Mouse (Mus musculus): ENCODE measurements around the gene Evi2.

Gene Evi2

DNA sequence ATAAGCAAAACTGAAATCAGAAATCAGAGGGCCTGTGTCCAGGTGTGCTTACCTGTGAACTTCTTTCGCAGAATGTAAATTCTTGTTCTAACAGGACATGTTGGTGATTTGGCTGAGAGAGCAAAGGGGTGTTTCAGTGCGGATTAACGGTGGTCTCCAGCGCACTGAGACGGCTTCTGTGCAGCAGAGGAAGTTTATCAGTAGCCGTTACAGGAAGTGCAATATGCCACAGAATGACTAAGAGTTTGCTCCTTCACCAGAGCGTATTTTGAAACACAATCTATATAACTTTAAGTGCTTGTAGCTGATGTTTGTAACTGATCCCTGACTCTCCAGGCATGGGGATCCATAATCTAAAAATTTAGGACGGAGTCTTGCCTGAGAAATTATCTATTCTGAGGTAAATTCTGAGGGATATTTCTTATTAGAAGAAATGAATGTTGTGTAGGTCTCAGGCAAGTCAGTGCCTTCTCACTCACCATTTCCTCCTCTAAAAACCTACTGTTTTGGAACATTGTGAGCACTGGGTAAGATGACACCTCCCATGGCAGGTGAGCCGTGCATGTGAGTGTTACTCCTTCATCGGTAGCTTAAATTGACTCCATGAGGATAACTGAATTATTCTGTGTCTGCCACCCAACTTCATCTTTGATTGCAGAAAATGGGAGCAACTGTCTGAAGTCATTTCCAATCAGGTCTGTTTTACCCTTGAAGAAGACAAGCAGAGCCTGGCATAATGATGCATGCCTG lies 6.7 kb downstream of the Evi2 start, which contains the start of gene Evi2b:
Gene Evi2b (minus strand): TSS at position 203 of the 750 bp plus-strand sequence.
- DNase-seq: peak; percentile 66 to 68

GRCm38 (mm10) chr11:79522944-79523343 lies 7.4 kb downstream of the Evi2 start:
- no peak for DNase-seq

GRCm38 (mm10) chr11:79521930-79522329 lies 8.5 kb downstream of the Evi2 start:
- DNase-seq: peak; percentile 44 to 53

DNA sequence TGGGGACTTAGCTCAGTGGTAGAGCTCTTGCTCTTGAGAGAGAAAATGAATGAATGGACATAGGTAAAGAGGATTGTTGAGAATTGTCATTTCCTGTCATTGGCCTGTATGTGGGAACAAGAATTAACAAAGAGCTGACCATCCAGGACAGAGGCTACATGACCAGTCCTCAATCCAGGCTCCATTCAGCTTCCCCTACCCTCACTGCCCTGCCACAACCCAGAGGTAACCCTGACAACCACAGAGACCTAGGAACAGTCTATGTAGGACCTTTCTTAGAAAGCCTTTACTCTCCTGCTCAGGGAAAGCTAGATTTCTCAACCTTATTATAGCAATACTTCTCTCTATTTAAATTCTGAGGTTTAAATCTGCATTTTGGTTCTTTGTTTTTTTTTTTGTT lies 9.6 kb downstream of the Evi2 start:
- peak in 1 of 2 experiments; percentile 28 for DNase-seq

DNA sequence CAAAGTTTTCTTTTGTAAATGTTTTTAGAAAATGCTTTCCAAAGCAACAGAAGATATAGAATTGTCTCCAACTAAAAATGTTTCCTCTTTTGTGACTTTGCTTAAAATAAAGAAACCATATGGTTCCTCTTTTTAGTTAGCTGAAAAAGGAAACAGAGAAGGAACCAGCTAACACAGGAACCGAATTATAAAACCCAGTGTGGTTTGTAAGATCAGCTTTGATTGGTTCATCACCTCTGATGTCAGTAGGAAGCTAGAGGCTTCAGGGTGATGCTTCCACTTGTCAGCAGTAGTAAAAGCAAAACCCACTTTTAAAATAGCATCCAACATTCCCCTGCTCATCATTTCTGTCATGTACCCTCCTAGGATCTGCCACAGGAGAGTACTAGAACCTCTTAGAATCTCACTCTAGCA lies 10.5 kb downstream of the Evi2 start:
- DNase-seq: peak; percentile 60 to 70

DNA sequence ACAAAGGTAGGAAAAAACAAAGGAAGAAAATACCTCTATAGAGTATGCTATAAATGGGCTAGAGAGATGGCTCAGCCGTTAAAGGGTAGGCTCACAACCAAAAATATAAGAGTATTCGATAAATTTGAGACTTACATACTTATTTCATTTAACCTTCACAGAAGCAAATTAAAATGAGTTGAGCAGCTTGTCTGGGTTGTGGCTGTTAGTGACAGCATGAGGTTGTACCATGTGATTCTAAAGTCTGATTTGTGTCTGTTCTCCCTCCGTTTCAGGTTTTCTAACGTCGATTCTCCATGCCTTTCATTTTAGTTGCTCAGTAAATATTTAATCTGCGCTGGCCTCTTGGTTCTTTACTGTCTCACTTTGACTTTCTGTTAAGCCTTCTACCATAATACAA lies 11.1 kb downstream of the Evi2 start:
- DNase-seq: no peak

DNA sequence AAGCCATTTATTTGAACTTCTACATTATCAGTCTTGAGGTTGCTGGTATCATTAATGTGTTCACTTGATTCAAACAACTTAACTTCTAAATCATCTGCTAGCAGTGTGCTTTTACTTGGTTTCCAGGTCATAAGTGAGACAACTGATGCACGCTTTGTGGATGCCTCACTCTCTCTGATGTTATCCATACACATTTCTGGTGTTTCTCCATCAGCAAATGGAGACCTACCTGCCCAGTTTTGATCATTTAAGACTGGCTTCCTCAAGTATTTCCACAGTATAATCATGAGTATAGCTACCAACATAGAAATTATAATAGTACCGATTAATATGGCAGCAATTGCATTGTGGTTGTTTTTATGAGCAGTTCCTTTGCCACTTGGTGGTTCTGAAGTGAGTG lies 14.6 kb downstream of the Evi2 start:
- no peak for DNase-seq

- no peak for DNase-seq
These were observed 15.1 kb downstream of the Evi2 start for GRCm38 (mm10) chr11:79515331-79515730.

- no peak for DNase-seq
These were observed 18.4 kb downstream of the Evi2 start for GRCm38 (mm10) chr11:79511970-79512369.

DNA sequence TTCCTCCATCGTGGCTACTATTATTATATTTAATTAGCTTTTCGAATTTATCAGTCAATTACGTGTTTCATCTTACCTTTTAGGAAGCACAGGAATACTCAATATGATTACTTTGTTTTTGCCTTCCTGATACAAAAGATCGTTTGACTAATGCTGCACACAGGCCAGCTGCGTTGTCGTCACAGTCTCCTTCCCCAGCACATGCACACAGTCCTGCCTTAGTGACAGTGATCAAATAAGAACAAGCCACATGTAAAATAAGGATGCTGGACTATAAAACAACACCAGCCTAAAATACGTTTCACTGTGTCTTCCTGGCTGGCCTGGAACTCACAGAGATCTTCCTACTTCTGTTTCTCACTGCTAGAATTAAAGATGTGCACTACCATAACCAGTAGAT lies 25.9 kb downstream of the Evi2 start:
- DNase-seq: no peak

GRCm38 (mm10) chr11:79503845-79504244 lies 26.5 kb downstream of the Evi2 start, which contains the start of gene Omg:
Omg (minus strand) TSS chr11:79504084.
- DNase-seq: no peak

DNA sequence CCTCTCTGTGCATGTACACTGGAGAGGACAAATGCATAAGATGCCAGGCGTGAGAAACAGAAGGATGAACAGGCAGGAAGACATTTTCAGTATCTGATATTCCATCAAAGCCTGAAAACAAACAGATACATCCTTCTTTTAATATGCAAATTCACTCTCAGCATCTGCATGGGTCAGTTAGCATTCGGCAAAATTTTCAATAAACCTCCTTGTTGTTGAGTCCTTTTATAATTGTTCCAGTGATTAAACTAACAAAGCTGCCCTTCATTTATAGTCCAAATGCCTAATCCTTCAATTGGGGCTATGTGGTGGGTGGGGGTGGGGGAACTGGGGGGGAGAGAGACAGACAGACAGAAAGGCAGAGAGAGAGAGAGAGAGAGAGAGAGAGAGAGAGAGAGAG lies 27.5 kb downstream of the Evi2 start:
- no peak for DNase-seq

GRCm38 (mm10) chr11:79494976-79495800 lies 35.2 kb downstream of the Evi2 start:
- DNase-seq: no peak

DNA sequence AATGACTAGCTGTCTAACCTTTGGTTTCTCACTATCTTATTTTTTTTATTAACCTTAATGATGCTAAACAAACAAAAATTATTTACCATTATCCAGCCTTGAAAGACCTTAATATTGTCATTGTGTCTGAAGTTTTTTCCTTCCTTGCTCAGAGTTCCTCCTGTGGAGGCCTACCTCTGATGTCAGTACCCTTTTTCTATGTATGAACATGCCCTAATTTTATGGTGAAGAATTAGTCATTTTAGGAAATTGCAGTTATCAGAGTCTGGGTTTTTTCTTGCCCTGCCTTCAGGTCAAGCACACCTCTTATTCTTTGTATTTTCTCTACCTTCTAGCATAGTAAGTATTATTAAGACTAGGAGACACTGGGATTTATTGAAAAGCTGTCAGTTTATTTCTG lies 45.7 kb downstream of the Evi2 start:
- DNase-seq: no peak

DNA sequence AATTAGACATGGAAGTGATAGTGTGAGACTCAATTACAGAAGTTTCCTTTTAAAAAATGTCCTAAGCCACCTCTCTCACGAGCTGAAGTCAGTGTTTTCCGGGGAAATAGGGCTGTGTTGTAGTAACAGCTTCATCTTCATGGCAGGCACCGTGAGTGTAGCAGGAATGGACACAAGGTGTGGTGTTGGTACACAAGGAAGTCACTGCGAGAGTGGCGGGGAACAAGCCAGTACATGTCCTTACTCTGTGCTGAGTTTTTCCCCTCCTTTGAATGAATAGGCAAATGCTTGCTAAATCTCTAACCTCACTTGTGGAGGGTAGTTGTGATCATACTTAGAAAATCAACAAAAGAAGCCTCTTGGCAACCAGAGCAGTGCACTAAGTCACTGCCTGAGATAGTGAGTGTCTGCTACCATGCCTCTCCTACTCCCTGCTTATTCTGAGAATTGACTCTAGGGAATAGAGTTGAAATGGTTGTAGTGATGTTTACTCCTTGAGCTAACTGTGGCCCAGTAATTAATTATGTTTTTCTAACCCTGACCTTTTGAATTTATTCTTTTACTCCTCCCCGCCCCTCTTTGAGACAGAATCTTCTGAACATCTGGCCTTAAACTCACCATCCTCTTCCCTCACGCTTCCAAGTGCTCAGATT lies 46.4 kb downstream of the Evi2 start:
- DNase-seq: no peak

DNA sequence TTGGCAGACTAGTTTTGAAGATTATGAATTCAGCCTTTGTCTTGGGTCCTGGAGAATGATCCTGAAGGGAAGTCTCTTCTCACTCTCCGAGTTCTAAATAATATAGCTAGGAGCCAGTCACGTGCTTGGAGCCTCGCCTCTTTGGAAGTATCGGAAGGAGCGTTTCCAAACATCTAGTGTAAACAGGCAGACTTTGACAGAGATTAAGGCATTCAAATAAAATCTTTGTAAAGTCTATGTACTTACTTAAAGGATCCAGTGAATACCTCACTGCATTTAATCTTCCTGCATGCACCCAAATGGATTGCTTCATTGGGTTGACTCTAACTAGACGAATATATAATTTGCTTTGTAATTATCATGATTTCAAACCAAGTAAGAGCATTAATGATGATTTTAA lies 47.0 kb downstream of the Evi2 start:
- DNase-seq: no peak

DNA sequence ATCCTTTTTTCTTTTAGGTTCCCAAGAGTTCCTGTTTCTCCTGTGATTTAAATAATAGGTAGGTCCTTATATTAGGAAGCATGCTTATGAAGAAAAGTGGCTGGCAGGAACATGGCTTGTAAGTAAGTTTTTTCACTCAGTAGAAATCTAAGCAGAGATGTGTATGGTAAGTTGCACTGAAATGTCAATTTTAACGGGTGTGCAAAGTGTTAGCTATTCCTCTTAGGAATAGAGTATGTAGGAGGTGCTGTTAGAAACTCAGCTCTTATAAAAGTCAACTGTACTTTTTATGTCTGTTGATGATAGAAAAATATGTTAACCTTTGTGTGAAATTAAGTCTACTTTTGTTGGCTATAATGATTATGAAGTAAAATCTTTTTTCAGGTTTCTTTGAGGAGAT lies 62.3 kb downstream of the Evi2 start:
- no peak for DNase-seq
